Mouse (Mus musculus): ENCODE measurements around the gene Traf6.
"Not testable (repeated sequence)": the region's sequence is repeated elsewhere in the genome, so short reads cannot be mapped to it uniquely, and the experiment has no call there.

Traf6 gene

DNA sequence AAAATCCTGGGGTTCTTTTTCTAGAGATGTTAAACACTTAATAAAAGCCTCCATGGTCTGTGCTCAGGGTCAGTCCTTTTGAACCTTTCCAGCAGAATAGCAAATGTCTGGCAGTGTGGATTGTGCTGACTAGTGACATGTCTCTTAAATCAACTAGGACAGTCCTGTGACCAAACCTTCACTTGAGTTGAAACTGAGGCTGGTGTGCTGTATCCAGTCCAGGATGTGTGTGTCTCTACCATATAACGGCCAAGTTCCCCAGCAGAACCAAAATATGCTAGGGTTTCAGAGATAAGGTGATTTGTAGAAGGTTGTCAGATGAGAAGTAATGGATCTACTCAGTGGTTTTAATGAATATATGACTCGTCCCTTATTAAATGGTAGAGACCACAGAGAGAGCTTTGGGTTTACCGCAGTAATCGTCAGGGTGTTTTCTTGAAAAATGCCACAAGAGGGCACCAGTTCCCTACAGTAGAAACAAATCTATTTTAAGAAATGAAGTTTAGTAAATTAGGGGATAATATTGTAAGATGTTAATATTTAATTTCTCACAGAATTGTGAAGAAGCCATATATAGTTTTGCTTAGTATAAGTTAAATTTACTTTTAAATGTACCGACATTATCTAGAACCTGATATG is 15.5 kb downstream of the Traf6 start:
- DNase-seq (ENCODE audit: low read depth), result peak; percentile 49

DNA sequence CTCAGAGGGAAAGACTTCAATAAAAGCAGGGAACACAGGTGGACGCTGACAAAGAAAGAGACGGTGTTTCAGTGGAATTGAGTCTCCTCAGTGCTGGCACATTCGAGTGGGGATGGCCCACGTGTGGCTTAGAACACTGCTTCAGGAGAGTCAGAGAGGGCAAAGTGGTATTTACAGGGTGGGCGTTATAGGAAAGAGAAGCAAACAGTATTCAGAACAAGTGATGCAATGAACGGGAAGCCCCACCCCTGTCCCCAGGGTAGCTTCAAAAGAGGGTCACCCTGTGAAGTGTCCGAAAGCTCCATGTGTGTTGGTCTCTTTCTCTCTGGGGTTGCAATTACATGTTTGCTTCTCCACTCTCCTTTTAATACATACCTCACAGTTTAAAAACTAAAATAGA is 17.4 kb downstream of the Traf6 start:
- DNase-seq (ENCODE audit: low read depth), result no peak

DNA sequence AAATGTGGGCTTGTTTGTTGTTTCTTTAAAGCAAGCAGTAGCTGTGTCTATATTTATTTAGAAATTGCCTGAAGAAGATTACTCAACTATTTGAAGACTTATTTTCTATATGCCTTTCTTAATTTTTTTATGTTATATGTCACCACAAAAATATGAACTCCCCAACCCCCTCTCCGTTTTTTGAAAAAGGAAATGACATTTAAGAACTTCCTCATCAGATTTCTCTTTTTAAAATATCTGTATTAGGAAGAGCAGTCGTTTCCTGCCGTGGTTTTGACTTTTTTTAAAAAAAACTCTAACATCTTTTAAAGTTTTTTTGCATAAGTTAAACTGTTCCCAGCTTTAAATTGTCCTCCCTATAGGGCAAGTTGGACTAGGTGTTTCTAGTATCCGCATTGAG is 21.1 kb downstream of the Traf6 start:
- DNase-seq (ENCODE audit: low read depth), result peak; percentile 14

DNA sequence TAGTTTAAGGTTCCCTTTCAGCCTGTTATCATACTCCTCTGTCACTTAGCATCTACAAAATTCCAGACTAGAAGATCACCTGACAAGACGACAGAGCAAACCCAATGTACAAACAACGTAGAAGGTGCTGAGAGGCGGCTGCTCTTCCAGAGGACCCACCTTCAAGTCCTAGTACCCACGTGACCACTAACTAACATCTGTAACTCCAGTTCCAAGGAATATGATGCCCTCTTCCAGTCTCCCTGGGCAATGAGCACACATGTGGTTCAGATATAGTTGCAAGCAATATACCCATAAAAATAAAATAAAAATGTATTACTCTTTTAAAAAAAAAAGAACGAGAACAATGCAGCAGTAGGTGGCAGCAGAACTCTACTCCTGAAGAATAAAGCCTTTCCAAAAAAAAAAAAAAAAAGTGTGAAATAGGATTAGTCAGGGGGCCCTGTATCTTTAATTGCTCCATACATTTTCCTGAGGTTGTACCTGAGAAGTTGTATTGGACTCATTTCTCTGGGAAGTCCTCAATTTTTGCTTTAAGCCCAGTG is 27.8 kb downstream of the Traf6 start:
- DNase-seq (ENCODE audit: low read depth), result peak; percentile 17

DNA sequence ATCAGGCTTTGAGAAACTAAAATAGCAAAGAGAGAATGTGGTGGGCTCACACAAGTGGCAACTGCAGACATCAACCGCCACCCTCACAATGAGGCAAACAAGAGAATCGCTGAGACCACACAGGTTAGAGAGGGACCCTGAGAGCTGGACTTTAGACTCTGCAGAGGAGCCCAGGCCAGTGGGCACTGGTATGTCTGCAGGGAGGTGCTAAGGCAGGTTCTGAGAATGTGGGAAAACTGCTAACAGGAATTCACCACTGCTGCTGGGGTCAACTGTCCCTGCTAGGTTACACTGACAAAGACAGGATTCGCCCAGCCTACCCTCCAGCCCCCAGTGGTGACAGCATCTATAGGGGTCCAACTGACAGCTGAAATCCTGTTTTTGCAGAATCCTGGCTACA is 33.4 kb downstream of the Traf6 start:
- no peak for DNase-seq (ENCODE audit: low read depth)

DNA sequence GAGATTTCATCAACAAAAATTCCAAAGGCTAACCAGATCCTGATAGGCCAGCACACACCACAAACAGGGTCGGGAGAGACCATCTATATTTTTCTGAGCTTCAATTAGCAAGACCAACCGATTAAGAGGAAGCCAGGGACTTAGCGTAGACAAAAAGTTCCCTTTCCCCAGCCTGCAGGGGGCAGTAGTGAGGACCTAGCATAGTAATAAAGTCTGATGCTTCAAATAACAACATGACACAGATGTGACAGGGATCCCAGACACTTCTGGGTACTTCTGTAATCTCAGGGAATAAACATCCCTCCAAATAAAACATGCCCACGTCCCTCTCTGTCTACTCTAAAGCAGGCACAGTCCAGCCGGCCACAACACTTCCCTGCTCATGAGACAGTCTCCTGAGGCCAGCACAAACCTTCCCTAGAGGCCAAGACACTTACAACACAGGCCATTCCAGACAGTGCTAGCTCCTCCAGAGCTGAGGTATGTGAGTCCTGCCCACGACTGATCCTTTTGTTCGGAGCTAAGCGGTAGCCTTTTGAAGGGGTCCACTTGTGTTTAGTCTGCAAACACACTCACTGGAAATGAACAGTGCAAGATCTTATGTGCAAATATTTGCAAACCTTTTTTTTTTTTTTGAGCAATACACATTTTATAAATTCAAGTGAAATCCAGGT is 37.6 kb downstream of the Traf6 start:
- peak; percentile 51 for DNase-seq (ENCODE audit: low read depth)

DNA sequence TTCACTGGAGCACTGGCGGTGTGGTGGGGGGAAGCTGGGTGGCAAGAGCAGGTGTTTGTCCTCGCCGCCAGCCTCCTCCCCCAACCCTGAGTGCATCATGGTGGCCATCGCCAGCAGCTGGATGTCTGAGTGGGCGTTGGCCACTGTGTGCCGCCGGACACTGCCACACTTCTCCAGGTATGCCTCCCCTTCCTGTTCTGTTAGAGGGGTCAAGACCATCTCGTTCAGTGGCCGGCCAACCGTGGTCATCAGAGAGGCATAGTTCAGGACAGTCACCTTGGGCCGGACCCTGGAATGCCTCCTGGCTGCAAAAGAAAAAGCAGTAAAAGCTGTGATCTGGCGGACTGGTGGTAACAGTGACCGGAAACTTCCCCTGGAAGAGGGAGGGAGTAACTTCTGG is 38.9 kb downstream of the Traf6 start:
- DNase-seq (ENCODE audit: low read depth), result no peak

DNA sequence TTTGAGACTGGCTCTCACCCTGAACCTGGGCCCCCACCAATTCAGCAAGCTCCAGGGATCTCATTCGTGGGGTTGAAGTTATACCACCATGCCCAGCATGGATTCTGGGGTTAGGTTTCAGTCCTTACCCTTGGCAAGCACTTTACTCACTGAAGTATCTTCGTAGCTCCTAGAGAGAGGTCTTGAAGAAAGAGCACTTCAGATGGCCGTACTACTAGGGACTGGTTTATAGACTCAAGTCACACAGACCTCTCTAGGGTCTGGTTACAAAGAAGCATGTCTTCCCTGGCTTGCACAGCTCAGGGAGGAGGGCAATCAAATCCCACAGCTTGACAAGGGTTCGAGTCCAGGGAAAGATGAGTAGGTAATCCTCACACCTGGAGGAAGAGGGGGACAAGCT is 43.6 kb downstream of the Traf6 start:
- no peak for DNase-seq (ENCODE audit: low read depth)

DNA sequence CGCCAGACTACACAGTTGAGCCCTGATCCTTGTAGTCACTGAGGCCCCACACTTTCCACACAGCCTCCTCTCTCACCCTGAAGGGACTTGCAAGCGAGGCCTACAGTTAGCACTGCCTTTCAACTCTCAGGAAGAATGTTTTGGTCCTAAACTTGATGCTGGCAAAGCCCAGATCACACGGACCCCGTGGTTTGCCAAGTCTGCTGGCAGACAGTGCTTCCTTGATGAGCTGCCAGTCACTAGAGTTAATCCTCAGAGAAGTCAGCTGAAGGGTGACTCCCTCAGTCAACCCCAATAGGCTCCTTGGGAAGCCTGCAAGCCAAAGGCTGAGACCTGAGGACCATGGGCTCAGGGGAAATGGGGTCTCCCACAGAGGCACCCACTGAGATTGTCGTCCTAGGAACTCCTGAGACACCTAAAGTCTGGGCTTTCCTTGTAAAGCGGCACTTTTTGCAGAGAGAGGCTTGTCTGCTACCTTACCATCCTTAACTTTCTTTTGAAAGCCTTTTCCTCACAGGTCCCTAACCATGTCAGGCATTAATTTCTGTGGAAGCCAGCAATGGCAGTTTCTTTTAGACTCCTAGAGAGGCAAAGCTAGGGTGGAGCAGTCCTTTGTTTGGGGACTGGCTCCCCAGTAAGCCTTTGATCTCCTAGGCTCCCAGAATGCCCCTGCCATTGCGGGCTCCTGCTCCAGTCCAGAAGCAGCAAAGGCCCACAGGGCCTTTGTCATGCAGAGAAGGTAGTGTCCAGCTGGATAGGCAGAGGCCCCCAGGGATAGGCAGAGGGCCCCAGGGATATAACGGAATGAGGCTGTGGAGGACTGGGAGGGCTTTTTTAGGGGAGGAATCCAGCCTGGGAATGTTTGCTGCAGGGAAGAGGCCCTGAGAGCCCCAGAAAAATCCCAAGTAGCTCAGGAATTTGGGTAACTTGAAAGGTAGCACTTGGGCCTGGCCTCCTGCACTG is 44.4 kb downstream of the Traf6 start:
- DNase-seq (ENCODE audit: low read depth), result no peak

DNA sequence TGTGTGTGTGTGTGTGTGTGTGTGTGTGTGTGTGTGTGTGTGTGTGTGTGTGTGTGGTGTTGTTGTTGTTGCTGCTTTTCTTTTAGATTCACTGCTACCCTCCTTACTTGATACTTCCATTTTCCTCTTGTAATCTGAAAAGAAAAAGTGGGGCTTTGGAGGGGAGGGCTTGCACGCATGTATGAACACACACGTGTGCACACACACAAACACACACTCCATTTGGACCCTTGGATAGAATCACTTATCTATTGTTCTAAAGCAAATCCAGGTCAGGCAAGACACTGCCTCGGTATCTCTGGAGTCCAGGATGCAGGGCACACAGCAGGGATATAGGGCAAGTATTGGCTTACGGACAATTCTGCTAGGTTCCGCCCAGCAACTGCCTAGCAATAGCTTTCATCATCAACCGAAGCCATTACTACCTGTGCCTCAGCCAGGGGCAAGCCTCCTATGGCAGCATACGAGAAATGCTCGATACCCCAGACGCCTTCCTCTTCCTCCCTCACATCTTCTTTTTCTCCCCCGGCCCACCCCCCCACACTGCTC is 45.2 kb downstream of the Traf6 start:
- no peak for DNase-seq (ENCODE audit: low read depth)

DNA sequence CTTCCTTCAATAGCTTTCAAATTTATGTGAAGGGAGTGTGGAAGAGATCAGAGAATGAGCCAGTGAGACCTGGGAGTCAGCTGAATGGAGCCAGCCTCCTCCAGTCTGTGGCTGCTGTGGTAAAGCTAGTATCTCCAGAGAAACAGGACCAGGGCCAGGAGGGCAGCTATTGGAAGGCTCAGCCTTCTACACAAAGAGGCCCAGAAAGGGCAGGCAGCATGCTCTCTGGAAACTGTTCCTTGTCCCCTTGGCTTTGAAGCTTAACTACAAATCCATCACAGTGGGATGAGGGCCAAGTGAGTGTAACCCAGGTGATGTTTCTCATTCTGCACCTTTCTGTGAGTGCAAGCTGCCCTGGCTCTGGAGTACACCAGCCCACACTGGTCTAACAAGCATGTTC is 49.6 kb downstream of the Traf6 start:
- DNase-seq (ENCODE audit: low read depth), result no peak

DNA sequence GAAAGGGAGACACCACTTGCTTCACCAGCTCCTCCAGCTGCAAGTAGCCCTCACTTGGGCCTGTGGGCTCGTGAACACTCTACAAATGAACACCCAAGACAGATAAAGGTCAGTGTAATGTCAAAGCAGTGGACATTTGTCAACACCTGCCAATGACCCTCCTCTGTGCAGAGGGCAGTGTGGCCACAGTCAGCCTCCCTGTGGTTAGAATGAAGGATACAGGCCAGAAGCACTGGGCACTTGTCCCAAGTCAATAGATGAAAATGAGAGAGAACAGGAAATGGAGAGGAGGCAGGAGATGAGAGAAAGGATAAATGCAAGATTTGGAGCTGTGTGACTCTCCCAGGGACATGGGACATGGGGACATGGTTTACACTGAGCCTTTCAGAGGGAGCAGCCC is 51.2 kb downstream of the Traf6 start:
- DNase-seq (ENCODE audit: low read depth), result no peak

DNA sequence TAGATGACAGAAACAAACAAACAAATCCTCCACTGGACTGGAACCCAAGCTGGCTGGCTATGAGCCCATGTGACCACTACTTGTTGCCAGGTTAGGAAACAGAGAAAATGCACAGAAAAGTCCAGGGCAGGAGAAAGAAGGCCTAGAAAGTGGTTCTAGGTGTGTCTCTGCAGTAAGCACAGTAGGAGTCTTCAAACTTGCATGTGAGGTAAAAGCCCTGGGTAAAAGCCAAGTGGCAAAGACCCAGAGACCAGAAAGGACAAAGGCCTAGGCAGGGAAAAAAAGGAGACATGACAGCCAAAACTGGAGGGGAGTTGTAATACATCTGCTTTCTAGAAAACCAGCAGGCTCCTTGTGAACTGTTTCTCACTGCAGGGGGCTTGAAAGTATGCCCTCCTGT is 52.7 kb downstream of the Traf6 start:
- DNase-seq (ENCODE audit: low read depth), result no peak

DNA sequence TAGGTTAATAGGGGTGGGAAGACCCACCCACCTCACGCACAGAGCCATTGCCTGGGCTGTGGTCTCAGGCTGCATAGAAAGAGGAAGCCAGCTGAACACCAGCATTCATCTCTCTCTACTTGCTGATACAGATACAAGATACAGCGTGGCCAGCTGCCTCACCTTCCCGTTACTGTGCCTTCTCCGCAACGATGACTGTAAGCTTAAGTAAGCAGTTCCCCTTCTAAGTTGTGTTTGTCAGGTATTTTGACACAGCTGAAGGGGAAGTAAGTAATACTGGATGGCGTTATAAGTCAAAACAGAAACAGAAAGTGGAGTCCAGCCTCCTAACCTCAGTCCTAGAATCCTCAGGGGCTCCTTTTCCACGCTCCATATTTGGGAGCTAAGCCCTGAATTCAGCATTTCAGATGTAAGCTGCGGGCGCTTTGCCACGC is 54.6 kb downstream of the Traf6 start:
- peak; percentile 69 for DNase-seq (ENCODE audit: low read depth)

DNA sequence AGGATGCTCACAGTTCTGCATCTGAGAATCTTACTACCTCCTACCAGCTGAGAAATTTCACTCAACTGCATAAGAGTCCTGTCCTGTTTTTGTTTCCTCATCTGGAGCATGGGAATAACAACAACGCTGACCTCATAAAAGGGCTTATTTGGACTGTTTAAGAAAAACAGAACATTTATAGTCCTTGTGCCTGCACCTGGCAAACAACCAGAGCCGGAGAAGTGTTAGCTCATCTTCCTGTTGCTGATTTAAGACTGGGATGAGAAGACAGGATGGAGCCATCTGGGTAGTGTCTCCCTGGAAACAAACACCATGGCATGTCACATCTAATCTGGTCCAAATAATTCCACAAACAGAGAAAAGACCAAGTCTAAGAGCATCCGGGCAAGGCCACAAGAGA is 55.3 kb downstream of the Traf6 start:
- no peak for DNase-seq (ENCODE audit: low read depth)

DNA sequence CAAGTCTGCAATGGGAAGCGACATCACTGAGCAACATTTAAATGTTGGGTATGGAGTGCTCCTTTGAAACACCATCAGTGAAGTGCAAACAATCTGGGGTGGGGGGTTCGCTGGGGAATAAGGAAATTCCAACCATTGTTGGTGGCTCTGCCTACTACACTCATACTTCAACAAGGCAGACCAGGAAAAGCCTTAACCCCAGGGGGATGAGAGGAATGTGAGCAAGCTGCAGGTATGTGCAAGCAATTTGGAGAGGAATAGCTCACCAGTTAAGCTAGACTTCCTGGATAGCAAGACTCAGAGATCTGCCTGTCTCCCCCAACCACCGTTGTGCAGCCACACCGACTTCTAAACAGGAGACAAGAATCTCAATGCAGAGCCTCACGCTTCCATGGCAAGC is 61.7 kb downstream of the Traf6 start:
- no peak for DNase-seq (ENCODE audit: low read depth)

DNA sequence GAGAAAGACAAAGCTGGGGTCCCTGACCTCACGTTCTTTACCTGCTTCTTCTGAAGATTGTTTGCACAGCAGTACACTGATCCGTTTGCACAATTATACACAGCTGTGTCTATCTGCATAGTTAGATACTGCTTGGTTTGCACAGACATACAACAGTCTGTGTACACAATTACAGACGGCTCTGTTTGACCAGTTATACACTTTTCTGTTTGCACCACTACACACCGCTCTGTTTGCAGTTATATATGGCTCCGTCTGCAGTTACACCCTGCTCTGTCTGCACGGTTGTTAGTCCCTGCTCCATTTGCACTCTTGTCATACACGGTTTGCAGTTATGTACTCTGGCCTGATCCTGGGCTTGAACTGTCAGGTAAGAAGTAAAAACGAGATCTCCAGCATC is 63.4 kb downstream of the Traf6 start:
- DNase-seq (ENCODE audit: low read depth), result no peak

DNA sequence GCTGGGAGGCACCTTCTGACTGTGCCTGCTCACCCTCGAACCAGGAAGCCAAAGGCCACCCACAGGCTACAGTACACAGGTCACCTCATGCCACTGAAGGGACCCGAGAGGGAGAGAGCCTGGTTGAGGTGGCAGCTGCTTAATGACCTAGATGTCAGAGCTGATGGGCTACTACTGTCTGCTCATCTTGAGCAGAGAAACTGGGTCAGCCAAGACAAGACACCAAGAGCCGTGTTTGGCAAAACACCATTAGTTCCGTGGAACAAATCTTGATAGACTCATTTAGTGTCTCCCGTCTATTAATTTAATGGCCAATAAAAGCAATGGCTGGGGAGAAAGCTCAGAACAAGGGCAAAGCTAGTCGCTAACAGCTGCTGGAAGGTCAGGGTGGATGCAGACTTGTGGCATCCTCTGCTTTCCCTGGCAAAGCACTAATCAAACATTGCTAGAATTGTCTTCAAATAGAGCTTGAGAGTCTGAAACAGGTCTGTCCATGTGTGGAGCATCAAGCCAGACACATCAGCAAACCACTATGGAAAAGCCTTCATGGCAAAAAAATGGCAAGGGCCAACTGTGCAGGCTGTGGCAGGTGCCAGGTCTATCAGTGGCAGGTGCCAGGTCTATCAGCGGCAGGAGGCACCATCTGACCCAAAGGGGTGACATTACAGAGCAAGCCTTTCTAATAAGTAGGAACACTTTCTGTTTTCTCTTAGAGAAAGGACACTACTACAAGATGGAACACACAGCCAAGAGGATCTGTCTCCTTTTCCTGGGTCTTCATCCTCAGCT is 64.0 kb downstream of the Traf6 start:
- DNase-seq (ENCODE audit: low read depth), result no peak

DNA sequence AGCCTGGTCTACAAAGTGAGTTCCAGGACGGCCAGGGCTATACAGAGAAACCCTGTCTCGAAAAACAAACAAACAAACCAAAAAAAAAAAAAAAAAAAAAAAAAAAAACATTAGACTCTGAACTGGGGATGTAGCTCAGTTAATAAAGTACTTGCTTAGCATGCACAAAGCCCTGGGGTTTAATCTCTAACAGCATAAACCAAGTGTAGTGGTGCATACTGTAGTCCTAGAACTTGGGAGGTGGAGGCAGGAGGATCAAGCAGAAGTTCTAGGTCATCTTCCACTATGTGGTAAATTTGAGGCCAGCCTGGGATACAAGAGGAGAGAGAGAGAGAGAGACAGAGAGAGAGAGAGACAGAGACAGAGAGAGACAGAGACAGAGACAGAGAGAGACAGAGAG is 67.4 kb downstream of the Traf6 start:
- DNase-seq (ENCODE audit: low read depth), result not testable (repeated sequence)

DNA sequence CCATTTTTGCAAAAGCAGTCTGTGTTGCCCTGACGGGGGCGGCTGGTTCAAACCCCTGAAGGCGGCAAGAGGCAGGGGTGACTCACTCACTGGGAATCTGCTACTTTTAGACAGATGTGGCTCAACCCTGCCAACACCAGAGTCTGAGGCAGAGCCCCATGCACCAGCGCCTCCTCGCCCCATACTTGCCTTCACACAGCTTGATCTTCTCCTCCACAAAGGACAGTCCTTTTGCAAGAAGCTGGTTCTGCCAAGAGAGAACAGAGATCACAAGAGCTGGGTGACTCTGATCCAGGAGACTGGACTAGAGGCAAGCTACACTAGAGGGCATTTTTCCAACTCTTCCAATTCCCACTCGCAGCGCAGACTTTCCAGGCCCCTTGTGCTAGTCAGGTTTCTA is 68.3 kb downstream of the Traf6 start:
- DNase-seq (ENCODE audit: low read depth), result no peak

Measured in 416B (cell line).